Mouse (Mus musculus) megakaryocyte, adult 5-6 weeks (primary cell): ENCODE data around the gene Adipor2. TPM values are rescaled to one million over a fixed set of nuclear protein-coding genes. Genes with fewer than 3 reads are reported as not detected.

Source experiments
- ATAC-seq: 2 replicates; pipeline ENCODE4 v1.8.0; 2016; ENCODE audit warnings: mild to moderate bottlenecking, inconsistent platforms; ENCODE audit not compliant: poor library complexity, severe bottlenecking
- total RNA-seq, 2 experiments: library from RNA; stranded (forward) in 1 of 2; stranded (reverse) in 1 of 2; fragments of 153-499, 151-499 nt in 1 of 2; fragments of 221-1000, 200-1000 nt in 1 of 2; gene quantifications; 2 replicates each; pipeline versions ENCODE4 v1.2.3 to v1.2.4; 2015 to 2017

The Adipor2 gene
- total RNA-seq, 2 experiments from 2014 or later, result 69.9 to 98.6 TPM

DNA sequence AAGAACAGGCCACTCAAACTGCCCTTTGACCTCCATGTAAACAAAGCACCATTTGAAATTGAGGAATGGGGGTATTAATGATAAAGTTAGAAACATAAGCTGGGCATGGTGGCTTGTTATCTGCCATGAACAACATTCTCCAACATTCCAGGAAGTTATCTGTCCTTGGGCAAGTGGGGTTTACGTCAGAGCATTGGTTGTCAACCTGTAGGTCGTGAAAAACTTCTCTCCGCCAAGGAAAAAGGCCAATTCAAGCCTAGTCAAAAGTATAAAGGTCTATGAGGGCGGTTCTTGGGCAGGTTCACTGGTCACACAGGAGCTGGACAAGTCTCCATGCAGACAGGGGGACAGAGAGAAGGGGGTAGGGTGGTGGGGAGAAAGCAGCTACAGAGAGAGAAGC, 3.5 kb upstream of the Adipor2 start:
- no peak for ATAC-seq

DNA sequence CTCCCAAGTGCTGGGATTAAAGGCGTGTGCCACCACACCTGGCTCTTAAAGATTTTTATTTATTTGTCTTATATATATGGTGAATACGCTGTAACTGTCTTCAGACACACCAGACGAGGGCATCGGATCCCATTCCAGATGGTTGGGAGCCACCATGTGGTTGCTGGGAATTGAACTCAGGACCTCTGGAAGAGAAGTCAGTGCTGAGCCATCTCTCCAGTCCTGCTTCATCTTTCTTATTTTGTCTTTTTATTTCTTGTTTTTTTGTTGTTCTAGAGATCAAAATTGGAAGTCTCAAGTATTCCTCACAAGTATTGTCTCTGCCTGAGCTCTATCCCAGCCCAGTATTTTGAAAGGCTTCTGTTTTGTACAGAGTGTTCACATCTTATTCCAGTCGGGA, 2.9 kb upstream of the Adipor2 start:
- ATAC-seq, result no peak

DNA sequence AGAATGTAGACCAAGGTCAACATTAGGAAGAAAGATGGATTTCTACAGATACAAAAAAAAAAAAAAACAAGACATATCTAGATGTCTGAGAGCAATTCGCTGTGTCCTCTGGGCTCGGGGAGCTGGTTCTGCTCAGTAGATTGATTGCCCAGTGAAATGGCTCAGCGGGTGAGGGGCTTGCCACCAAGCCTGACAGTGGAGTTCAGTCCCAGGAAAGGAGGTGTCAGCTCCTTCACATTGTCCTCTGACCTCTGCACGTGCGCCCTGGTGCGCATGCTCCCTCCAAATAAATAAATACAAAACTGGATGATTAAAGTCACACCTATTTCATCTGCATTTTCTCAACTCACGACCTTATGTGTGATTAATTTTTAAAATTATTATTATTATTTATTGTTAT, 1.9 kb upstream of the Adipor2 start:
- no peak for ATAC-seq

DNA sequence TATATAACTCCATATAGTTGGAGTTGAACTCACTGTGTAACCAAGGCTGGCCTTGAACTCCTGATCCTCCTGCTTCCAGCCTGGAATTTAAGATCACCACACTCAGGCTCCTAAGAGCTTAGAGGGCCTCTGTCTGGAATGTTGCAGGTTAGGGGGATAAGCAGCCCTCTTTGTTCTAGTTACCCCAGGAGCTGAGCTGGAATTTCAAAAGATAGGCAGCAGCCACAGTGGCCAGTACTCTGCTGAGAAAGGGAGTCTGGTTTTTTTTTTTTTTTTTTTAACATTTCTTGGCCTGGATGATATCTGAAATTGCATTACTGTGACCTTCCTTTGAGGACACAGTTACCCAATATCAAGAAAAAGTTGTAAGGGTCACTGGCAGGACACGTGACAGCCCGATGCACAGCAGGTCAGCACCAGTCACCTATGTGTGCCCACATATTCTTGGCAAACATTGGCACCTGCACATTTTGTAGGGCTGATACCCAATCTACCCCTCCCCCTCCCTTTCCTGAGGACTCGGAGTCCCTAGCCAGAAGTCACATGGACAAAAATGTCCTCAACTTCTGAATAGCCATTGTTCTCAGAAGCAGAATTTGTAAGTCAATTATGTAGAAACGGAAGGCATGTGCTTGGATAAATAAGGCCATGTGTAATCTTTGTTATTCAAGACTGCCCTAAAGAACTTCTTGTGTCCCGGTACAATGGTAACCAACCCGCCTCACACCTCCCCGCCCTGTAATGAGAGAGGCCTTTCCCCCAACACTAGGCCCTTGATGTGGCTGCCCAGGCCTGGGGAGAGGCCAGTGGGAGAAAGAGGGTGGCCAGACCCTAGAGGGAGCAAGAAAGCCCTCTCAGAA, 1.1 kb upstream of the Adipor2 start:
- ATAC-seq, result no peak

DNA sequence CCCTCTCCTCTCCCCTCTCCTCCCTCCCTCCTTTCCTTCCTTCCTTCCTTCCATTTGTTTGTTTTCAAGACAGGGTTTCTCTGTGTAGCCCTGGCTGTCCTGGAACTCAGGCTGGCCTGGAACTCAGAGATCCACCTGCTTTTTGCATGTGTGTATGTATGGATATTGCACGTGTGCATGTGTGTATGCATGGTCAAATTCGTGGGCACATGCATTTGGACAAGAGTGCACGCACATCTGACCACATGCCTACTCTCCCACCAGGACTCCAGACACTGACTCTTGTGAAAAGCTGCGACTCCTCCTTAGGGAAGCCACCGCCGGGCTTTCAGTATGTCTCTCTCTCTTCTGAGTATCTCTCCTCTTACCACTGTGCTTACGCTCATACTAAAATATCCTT, 317 bp upstream of the Adipor2 start:
- no peak for ATAC-seq

DNA sequence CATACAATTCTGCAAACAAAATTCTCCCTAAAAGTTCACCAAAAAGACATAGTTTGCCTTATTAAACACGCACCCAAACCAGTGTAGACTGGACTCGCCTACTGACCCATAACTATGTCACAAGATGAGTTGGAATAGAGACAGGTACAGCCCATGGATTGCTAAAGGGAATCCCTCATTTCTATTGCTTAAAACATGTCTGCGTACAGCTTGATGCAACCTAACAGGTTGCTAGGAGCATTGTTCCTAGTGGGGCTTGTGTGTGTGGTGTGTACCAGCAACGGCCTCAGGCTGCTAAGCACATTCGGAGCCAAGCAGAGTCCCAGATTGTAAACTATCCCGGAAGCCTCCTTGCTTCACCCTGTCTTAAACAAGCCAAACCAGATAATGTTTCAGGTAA, 861 bp downstream of the Adipor2 start:
- no peak for ATAC-seq

DNA sequence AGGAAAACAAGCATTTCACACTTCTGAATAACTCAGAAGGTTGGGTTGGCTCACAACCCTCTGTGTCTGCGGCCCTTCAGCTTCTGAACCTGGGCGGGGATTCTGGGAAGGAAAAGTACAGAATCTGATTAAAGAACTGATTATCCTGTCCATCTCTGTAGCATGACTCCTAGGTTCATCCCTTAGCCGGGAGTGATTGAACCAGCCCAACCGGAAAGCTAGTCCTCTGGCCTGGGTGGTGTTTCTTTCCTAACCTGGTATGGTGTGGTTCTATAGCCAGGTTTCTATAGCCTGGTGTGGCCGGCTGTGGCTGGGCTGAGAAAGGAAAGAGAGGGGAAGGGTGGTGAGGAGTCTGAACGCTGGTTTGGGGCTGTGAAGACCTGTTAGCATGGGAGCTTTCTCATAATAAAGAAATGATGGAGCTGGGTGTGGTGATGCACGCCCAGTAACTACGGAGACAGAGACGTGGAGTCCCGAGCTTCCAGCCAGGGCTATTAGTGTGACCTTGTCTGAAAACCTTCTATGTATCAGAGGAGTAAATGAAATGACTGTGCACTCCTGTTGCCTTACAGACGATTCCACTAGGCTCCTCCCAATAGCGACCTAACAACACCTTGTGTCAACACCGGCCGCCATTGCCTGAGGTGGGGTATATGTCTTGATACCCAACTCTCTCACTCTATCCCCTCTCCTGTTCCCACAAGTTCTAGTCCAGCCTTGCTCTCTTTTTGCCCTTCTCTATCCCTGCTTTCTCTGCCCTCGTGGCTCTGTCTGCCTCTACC, 3.1 kb downstream of the Adipor2 start:
- no peak for ATAC-seq

DNA sequence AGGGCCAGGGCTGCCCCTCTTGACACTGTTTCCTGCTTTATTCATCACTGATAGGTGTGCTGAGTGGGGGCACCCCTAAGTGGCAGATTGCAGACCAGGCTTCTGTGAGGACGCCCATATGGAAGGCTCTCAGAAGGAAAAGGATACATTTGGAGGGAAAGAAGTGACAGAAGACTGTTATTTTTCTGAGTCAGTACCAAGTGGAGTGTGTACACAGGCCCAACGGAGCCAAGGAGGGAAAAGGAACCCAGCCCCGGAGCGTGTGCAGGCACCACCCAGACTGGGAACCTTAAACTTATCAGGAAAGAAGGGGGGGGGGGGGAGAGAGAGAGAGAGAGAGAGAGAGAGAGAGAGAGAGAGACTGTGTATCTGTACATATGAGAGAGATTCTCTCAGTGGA, 4.9 kb downstream of the Adipor2 start:
- no peak for ATAC-seq

DNA sequence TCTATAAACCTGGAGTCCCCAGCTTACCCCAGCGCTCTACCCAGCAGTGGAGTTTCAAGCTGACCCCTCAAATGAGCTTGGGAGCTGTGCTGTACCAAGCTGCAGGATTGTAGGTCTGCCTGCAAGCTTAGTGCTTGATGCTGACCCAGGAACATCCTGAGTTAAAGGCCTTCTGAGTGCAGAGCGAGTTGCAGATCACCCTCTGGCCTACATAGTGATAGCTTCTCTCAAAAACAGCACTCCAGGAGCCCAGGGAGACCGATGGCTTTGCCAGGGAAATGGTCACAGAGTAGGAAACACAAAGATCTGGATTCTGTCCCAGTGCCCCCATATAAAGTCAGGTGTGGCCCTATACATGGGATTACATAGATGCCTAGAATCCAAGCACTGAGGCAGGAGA, 6.0 kb downstream of the Adipor2 start:
- no peak for ATAC-seq

DNA sequence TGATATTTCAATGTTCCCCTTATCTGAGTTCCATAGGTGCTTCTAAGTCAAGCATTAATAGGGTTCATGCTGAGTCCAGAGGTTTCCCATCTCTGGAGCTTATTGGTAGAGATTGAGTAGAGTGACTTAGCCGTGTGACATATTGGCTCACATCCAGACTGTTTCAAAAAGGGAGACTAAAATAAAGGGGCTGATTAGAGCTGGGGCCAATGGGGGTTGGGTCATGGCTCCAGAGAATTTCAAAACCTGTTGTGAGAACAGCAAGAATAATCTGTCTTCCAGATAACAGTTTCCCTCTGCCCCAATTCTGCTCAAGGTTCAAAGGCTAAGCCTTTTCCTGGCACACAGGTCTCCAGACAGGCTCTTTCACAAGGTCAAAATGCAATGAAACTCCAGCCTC, 7.7 kb downstream of the Adipor2 start:
- no peak for ATAC-seq

DNA sequence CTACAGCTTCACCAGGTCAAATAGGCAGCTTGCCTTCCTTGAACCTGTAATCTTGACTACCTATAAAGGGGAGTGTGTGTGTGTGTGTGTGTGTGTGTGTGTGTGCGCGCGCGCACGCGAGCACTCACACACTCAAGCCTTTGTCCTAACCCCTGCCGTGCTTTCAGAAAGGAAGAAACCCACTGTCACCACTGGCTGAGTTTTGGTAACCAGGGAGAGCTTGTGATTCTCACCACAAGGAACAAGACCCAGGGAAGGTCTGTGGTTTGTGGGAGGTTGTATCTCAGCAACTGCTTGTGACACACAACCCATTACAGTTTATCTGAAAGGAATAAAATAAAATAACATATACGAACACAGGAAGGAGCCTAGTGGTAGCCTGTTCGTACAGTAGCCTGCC, 8.9 kb downstream of the Adipor2 start:
- ATAC-seq, result peak; percentile 84

DNA sequence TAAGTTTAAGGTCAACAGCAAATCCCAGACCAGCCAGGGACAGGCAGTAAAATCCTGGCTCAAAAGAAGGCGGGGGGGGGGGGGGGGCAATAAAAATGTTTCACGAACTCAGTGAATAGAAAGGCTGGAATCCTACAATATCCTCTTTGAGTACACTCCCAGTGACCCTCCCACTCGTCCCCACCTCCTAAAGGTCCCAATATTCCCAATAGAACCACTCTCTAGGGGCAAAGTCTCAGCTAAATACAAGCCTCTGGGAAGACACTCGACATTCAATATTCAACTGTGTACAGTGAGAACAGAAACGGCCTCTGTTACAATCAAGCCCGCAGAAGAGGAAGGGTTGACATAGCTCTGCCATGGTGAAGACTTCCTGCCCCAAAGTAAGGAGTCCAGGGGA, 9.7 kb downstream of the Adipor2 start:
- ATAC-seq, result peak; percentile 65

DNA sequence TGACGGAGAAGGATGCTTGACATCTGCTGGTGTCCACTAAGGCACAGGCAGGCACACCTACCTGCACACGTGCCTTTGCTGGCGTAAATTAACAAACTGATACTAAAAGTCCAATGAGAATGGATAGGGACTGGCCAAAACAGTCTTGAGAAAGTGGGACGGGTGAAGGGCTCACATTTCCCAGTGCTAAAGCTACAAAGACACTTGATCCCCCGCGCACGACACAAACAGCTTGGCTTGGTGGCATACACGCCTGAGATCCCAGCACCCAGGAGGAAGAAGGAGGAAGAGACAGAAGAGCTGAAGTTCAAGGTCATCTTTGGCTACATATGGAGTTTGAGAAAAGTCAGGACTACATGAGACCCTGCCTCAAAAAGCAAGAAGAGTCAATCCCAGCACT, 11.0 kb downstream of the Adipor2 start:
- ATAC-seq, result no peak

DNA sequence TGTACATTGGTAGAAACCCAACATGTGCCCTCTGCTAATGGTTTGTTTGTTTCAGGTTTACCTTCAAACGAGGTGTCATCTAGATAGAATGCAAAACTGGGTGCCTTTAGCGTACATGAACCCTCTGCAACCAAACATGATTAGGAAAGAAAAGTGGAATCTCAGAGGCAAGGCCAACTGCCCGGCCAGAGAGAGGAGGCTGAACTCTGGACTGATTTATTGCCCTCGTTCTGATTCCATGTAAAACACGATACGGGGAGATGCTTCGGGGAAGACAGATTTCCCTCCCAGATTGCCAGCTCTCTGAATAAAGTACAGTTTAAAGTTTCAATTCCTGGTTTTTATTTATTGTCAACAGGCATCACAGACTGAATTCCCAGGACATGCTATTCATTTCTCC, 12.2 kb downstream of the Adipor2 start:
- no peak for ATAC-seq

DNA sequence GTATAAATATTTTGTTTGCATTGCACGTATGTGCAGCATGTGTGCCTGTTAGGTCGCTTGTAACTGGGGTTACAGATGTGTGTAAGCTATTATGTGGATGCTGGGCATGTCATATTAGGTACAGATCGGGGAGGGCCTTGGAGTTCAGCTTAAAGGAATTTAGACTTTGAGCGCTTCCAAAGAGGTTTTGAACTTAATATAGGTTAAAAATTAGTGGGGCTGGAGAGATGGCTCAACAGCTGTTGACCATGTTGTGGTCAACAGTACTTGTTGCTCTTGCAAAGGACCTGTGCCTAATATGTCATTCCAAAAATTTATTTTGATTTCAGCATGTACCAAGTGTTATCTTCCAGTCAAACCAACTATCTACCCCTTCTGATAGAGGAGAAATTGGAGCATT, 12.7 kb downstream of the Adipor2 start:
- no peak for ATAC-seq

DNA sequence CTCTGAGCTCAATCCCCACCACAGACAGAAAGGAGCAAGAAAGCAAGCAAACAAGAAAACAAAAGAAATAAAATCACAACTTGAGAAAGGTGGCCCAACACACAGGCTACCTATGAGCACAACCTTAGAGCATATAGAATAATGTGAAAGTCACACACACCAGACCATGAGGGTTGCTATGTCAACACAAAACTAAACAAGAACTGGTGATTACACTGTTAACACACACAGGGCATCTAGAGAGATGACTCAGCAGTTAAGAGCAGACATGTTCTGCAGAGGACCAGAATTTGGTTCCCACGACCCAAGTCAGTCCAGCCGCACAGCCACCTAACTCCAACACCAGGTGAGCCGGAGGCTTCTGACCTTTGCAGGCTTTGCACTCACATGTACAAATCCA, 14.5 kb downstream of the Adipor2 start:
- ATAC-seq, result peak; percentile 61; the same call in 1 of the 2 replicates

DNA sequence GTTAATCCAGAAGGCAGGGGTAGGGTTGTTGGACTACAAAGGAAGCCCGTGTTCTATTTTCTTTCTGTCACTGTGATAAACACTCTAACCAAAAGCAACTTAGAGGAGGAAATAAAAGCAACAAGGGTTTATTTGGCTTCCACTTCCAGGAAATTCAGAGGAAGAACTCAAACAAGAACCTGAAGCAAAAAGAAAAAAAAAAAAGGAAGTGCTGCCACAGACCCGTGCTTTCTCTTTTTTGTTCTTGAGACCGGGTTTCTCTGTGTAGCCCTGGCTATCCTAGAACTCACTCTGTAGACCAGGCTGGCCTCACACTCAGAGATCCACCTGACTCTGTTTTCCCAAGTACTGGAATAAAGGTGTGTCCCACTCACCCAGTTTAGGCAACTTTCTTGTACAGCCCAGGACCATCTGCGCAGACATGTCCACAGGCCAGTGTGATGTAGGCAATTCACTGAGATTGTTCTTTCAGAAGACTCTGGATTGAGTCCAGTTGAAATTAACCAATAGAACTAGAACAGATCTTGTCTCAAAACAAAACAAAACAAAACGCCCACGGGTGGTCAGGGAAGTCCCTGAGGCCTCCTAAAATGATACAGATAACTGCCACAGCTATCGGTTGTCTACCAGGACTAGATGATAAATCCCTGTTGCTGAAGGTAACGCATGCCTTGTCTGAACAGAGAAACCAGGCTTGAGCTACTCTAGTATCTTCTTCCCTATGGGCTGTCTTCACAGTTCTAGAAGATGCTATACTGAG, 15.8 kb downstream of the Adipor2 start:
- ATAC-seq, result peak; percentile 55

DNA sequence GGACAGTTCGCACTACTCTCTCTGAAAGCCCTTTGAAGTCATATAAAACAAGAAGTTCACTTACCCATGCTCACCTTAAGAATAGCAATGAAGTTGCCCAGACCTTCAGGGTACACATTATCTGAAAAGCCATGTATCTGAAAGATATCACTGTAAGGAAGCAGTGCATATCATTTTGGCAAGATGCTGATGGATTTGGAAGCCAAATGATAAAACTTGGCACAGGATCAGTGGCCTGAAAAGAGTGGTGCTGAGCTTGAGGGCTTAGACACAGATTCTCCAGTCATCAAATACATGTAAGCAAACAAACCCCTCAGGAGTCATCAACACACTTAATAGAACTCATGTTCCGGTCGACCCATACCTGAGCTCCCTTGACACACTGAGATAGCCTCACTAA, 16.9 kb downstream of the Adipor2 start:
- ATAC-seq, result no peak

DNA sequence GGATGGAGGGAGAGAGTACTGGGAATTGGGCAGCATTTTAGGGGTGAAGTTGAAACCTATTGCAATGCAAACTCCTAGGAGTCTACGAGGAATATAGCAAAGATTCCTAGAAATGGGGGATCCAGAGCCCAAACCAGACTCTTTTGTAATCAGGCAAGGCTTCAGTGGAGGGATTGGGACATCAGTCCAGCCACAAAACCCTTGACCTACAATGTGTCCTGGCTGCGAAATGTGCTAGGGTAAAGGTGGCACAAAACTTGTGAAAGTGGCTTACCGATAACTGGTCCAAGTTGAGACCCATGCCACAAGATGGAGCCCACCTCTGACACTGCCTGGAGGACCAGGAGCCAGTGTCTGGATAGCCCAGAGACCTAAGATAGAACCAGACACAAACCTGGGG, 18.1 kb downstream of the Adipor2 start:
- no peak for ATAC-seq

DNA sequence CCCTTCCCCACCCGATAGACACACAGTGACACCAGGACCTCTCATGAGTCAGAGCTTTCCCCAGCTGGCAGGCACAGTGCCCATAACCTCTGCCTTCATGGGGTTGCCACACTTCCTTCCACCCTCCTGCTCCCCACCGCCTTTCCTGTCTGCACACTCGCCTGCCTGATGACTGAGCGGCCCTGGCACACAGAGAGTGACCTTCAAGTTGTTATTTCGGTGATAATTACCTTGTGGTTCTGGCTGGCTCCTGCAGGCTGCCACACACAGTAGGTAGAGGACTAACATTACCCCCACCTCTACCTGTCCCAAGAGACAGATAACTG, 21.2 kb downstream of the Adipor2 start:
- peak; percentile 96 for ATAC-seq

DNA sequence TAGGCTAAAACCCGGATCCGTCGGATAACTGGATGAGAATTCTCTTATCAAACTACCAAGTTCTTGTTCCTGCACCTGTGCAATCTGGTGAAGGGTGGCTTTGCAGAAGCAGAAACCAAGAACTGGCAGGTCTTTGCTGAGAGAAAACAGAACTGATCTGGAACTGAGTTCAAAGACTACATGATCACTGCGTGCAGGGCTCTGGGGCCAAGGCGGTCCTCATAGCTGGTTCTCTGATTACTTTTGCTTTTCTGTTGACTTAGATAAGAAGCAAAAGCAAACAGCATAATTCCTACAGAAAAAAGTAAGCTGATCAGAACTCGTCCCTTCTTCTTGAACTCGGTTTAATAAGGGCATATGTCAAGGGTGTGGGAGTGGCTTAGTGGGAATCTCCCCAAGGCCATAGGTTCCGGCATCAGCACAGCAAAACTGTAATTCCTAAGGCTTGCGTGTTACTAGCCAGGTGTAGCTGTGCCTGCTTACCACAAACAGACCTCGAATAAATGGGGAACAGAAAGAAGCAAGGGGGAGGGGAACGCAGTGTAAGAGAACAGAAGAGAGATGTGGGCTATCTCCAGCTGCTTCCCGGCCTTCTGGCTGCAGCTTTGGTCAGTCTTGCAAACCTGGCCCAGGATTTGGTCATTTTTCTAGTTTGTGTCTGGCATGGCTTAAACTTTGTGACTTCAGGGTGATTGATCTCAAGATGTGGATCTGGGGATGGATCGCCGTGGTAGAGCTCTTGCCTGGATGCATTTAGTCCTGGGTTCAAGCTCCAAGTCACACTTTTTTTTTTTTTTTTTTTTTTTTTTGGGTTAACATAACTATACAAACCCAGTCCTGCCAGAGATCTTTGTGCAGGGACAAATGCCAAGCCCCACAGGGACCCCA, 21.8 kb downstream of the Adipor2 start:
- ATAC-seq, result peak; percentile 67
